ENCODE assay signal across 8 mouse cellular contexts in the genomic region with DNA sequence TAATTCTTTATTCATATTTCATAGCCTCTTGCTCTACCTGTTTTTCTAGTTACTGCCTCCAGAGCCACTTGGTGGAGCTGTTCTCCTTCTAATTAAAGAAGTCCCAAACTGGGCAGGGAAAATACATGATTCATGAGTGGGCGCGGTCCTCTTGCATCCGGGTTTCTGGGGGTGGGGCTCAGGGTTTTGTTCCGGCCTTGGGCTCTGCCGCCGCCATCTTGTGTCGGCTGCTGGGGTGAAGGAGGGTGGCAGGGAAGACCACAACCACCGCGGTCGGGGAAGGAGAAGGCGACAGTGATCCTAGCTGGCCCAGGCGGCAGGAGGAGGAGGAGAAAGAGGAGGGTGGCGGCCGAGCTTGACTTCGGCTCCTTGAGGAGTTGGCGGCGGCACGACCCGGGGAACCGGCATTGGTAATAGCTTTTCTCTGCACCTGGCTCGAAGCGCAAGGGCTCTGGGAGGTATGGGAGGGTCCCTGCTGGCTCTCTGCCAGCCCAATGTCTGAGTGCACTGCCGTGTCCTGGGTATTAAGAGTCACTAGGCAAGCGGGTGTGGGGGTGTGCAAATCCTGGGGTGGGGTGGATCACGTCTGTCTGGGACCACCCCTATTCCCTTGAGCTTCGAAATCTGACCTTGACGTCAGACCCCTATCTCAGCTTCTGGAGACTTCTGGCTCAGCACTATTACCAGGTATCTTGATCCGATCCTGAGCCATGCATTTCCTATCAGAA. TPM values are rescaled to one million over a fixed set of nuclear protein-coding genes. Genes with fewer than 3 reads are reported as not detected.
DNase-seq lines count a peak whose midpoint lies in the region; ATAC-seq lines count a peak whose summit lies in the region.

No protein-coding gene starts in this region.

- peak; percentile 70 for ATAC-seq in inflammation-experienced regulatory T-cells, adult 6 months
- ATAC-seq in megakaryocyte-erythroid progenitor cell, adult 5-6 weeks (replicated peaks; ENCODE audit: low FRiP score, low TSS enrichment, poor library complexity, severe bottlenecking), result peak; percentile 77

- intact Hi-C loops in left cerebral cortex, postnatal 10 days (cut with DNase I), result loop anchor here (5.0 to 10.0 kb wide), 2 partner anchors 132 to 154 kb away; a partner anchor contains a TSS

- peak; percentile 95 for DNase-seq in adipocyte (ENCODE audit: low spot score)
- peak; percentile 85 for DNase-seq in embryo, embryonic 10 days (ENCODE audit: low spot score)
- peak; percentile 69 for DNase-seq in gastrocnemius, postnatal 10 days
- DNase-seq in left cerebral cortex, postnatal 10 days (ENCODE audit: extremely low spot score in 1 of 2, low spot score in 2 of 2), result peak; percentile 83 to 90
- peak; percentile 64 for DNase-seq in right cerebral cortex, postnatal 25 days
- peak; percentile 74 to 77 for DNase-seq in urinary bladder, postnatal 4 days (ENCODE audit: low spot score in 2 of 2)

RNA-seq across cellular contexts. Expression of a gene that starts 4.8 kb away (rescaled TPM):
- total RNA-seq in gastrocnemius, postnatal 10 days (2021), result 100 to 1,000 TPM; 168 to 175 TPM
- 100 to 1,000 TPM; 106 to 132 (median 118) TPM for polyA plus RNA-seq in inflammation-experienced regulatory T-cells, adult 6 months (2017; shearing (Covaris generic))
- total RNA-seq in left cerebral cortex, postnatal 10 days (2021), result 100 to 1,000 TPM; 441 to 479 TPM
- 241 and 270 TPM in 2 replicates for total RNA-seq in megakaryocyte-erythroid progenitor cell, adult 5-6 weeks (2014; fragmentation: Nextera tagmentation)
- total RNA-seq in megakaryocyte-erythroid progenitor cell, adult 5-6 weeks (2017), result 172 and 234 TPM in 2 replicates

RNA-seq across cellular contexts. Expression of a gene that starts 24.9 kb away (rescaled TPM):
- total RNA-seq in gastrocnemius, postnatal 10 days (2021), result 100 to 1,000 TPM; 128 to 139 TPM
- polyA plus RNA-seq in inflammation-experienced regulatory T-cells, adult 6 months (2017; shearing (Covaris generic)), result 10 to 100 TPM in 2 of 3 experiments, 1 to 10 TPM in 1; 5.6 to 14.2 (median 13.1) TPM
- total RNA-seq in left cerebral cortex, postnatal 10 days (2021), result 100 to 1,000 TPM; 298 to 304 TPM
- 82.1 and 92.3 TPM in 2 replicates for total RNA-seq in megakaryocyte-erythroid progenitor cell, adult 5-6 weeks (2014; fragmentation: Nextera tagmentation)
- 18.3 and 22.2 TPM in 2 replicates for total RNA-seq in megakaryocyte-erythroid progenitor cell, adult 5-6 weeks (2017)

RNA-seq across cellular contexts. Expression of a gene that starts 40.8 kb away (rescaled TPM):
- total RNA-seq in gastrocnemius, postnatal 10 days (2021), result 1 to 10 TPM; 7.0 to 9.2 TPM
- polyA plus RNA-seq in inflammation-experienced regulatory T-cells, adult 6 months (2017; shearing (Covaris generic)), result 10 to 100 TPM in 2 of 3 experiments, 1 to 10 TPM in 1; 6.5 to 21.8 (median 12.9) TPM
- total RNA-seq in left cerebral cortex, postnatal 10 days (2021), result 10 to 100 TPM; 78.0 to 80.0 TPM
- total RNA-seq in megakaryocyte-erythroid progenitor cell, adult 5-6 weeks (2014; fragmentation: Nextera tagmentation), result 32.0 and 35.7 TPM in 2 replicates
- total RNA-seq in megakaryocyte-erythroid progenitor cell, adult 5-6 weeks (2017), result 24.4 and 26.5 TPM in 2 replicates

RNA-seq across cellular contexts. Expression of a gene that starts 45.5 kb away (rescaled TPM):
- 100 to 1,000 TPM; 310 to 341 TPM for total RNA-seq in gastrocnemius, postnatal 10 days (2021)
- 100 to 1,000 TPM; 246 to 261 (median 246) TPM for polyA plus RNA-seq in inflammation-experienced regulatory T-cells, adult 6 months (2017; shearing (Covaris generic))
- 100 to 1,000 TPM; 151 to 160 TPM for total RNA-seq in left cerebral cortex, postnatal 10 days (2021)
- total RNA-seq in megakaryocyte-erythroid progenitor cell, adult 5-6 weeks (2014; fragmentation: Nextera tagmentation), result 119 and 157 TPM in 2 replicates
- 53.5 and 68.7 TPM in 2 replicates for total RNA-seq in megakaryocyte-erythroid progenitor cell, adult 5-6 weeks (2017)

RNA-seq across cellular contexts. Expression of a gene that starts 45.6 kb away (rescaled TPM):
- total RNA-seq in gastrocnemius, postnatal 10 days (2021), result 10 to 100 TPM; 15.7 to 20.5 TPM
- 10 to 100 TPM; 38.3 to 45.6 (median 42.8) TPM for polyA plus RNA-seq in inflammation-experienced regulatory T-cells, adult 6 months (2017; shearing (Covaris generic))
- total RNA-seq in left cerebral cortex, postnatal 10 days (2021), result 10 to 100 TPM; 32.6 to 34.4 TPM
- 45.7 and 53.3 TPM in 2 replicates for total RNA-seq in megakaryocyte-erythroid progenitor cell, adult 5-6 weeks (2014; fragmentation: Nextera tagmentation)
- 82.8 and 85.8 TPM in 2 replicates for total RNA-seq in megakaryocyte-erythroid progenitor cell, adult 5-6 weeks (2017)

Comparison
In these comparisons a context has a peak if more than half of its experiments do, and no peak if none do; other contexts are left out.
1. Peak in every context shown above with its lines: DNase-seq and ATAC-seq.